Mouse (Mus musculus) heart, postnatal 0 days (tissue): Measurements from ENCODE around the gene Ism1. TPM values are rescaled to one million over a fixed set of nuclear protein-coding genes. Genes with fewer than 3 reads are reported as not detected.

Experiments used
- ATAC-seq: fragments of 200-750 bp; cut with Nextera tagmentation; 2 replicates; pipeline ENCODE4 v1.8.0; 2017; ENCODE audit warnings: low read depth, moderate number of reproducible peaks, moderate library complexity; ENCODE audit not compliant: insufficient read depth
- DNase-seq: peaks from one replicate; pipeline ENCODE4 v3.0.0-alpha.2; 2016; ENCODE audit warnings: low spot score
- H3K27ac ChIP-seq: fragments of 300-500 bp; sonication (generic); 2 replicates; pipeline ENCODE4 v1.5.1; 2014; ENCODE audit warnings: low read depth, mild to moderate bottlenecking
- H3K27me3 ChIP-seq: fragments of 300-500 bp; sonication (generic); 2 replicates; pipeline ENCODE4 v1.6.1; 2014; ENCODE audit warnings: low read length, mixed read lengths; ENCODE audit not compliant: control insufficient read depth, insufficient read depth
- H3K36me3 ChIP-seq: fragments of 300-500 bp; sonication (generic); replicated peaks from 2 replicates; pipeline ENCODE4 v1.6.1; 2014; ENCODE audit warnings: low read length, mixed read lengths; ENCODE audit not compliant: control insufficient read depth, insufficient read depth
- H3K4me1 ChIP-seq: fragments of 300-500 bp; sonication (generic); 2 replicates; pipeline ENCODE4 v1.6.1; 2014; ENCODE audit warnings: antibody characterized with exemption; ENCODE audit not compliant: control insufficient read depth, insufficient read depth
- H3K4me2 ChIP-seq: fragments of 300-500 bp; sonication (generic); 2 replicates; pipeline ENCODE4 v1.6.1; 2014; ENCODE audit warnings: low read depth, mild to moderate bottlenecking, low read length, moderate library complexity
- H3K4me3 ChIP-seq: fragments of 300-500 bp; sonication (generic); 2 replicates; pipeline ENCODE4 v1.5.1; 2014; ENCODE audit warnings: low read depth, low read length
- H3K9ac ChIP-seq: fragments of 300-500 bp; sonication (generic); replicated peaks from 2 replicates; pipeline ENCODE4 v1.6.1; 2014; ENCODE audit warnings: low read depth, low read length, mixed read lengths
- H3K9me3 ChIP-seq: fragments of 300-500 bp; sonication (generic); replicated peaks from 2 replicates; pipeline ENCODE4 v1.6.1; 2016; ENCODE audit warnings: low read length; ENCODE audit not compliant: control insufficient read depth
- CTCF ChIP-seq: IDR thresholded peaks from 2 replicates; pipeline ENCODE4 v1.5.1; 2016; ENCODE audit warnings: antibody characterized with exemption, control low read depth, low read depth
- EP300 ChIP-seq: IDR thresholded peaks from 2 replicates; pipeline ENCODE4 v1.6.1; 2016; ENCODE audit warnings: antibody characterized with exemption, low read depth
- WGBS: fragments of 180-500 bp; shearing (Covaris S2); extraction: QIAGEN DNeasy Blood & Tissue Kit; methylation state at CpG from one replicate; pipeline ENCODE4 v1.1.7; 2014; 5-methylcytosine and 5-hydroxymethylcytosine counted together
- polyA plus RNA-seq: library from polyadenylated mRNA; unstranded; fragments of >200 nt; fragmentation: Nextera tagmentation; extraction: Ambion mirVana; gene quantifications from 2 replicates; pipeline ENCODE4 v1.2.1, GENCODE M21; 2015
- total RNA-seq: library from RNA; depleted of rRNA; stranded (reverse); fragments of >200 nt; gene quantifications from 2 replicates; pipeline ENCODE4 v1.2.3, GENCODE M21; 2014; ENCODE audit warnings: low replicate concordance

Ism1 gene
- total and polyA plus RNA-seq, 2 experiments from 2014 or later: 0.30 TPM; not detected in 1

DNA sequence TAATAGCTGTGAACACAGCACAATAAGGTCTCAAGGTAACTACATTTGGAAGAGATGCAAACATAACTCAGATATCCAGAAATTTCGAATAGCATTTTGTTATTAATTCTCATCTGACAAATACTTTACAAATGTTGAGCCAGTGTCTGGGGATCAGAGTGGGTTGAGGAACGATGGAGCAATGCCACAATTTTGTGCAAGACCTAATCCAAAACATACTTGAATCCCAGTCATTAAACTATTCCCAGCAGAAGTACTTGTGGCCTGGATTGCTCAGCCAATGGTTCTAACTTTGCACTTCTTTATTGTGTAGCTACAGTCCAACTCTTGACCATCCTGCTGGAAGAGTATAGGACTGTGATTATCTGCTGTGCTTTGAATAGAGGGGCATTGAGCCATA, 50.1 kb downstream of the Ism1 start:
- TF ChIP-seq EP300 (no peak), CTCF (no peak)
- no peaks in the 10 kb centered on the region for H3K36me3 ChIP-seq
- WGBS: 66% methylated on average over 2 of the region's 2 CpGs
- no peak overlapping the region for H3K27ac ChIP-seq
- H3K27me3 ChIP-seq: no peaks in the 10 kb centered on the region
- DNase-seq: no peak
- no peak overlapping the region for H3K4me3 ChIP-seq
- H3K9ac ChIP-seq: no peak overlapping the region
- no peaks in the 10 kb centered on the region for H3K4me1 ChIP-seq
- H3K4me2 ChIP-seq: no peak overlapping the region
- no peak for ATAC-seq
- H3K9me3 ChIP-seq: no peaks in the 10 kb centered on the region

- Histone ChIP-seq H3K9me3 (no peaks in the 10 kb centered on the region), H3K4me1 (no peaks in the 10 kb centered on the region), H3K4me3 (no peak overlapping the region), H3K9ac (no peak overlapping the region), H3K4me2 (no peak overlapping the region), H3K27me3 (no peaks in the 10 kb centered on the region), H3K27ac (no peak overlapping the region), H3K36me3 (no peaks in the 10 kb centered on the region)
- TF ChIP-seq CTCF (no peak), EP300 (no peak)
- ATAC-seq (no peak), DNase-seq (no peak)
- WGBS: 58% methylated on average over 5 of the region's 5 CpGs
Measured at GRCm38 (mm10) chr2:139729377-139729776, 51.4 kb downstream of the Ism1 start.

DNA sequence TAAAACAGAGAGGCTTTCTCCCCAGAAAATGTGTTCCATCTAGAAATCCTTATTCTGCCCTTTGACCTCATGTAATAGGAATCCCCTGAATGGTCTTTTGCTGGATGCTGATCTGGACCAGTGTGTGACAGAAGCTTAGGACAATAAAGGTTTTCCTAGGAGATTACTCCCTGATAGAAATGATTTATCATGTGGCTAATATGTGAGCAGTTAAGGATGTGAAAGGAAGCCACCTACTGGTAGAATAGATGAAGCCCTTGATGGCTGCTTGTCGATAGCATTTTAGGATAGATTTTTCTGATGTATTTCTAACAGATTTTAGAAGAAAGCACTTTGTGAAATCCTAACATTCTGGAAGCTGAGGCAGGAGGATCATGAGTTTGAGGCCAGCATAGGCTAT, 64.4 kb downstream of the Ism1 start:
- H3K9ac ChIP-seq: no peak overlapping the region
- H3K4me2 ChIP-seq: no peak overlapping the region
- no peaks in the 10 kb centered on the region for H3K9me3 ChIP-seq
- no peak overlapping the region for H3K27ac ChIP-seq
- no peaks in the 10 kb centered on the region for H3K36me3 ChIP-seq
- 68% methylated on average over 1 of the region's 1 CpGs for WGBS
- ATAC-seq (no peak), DNase-seq (no peak)
- H3K4me1 ChIP-seq: no peaks in the 10 kb centered on the region
- TF ChIP-seq EP300 (no peak), CTCF (peak; percentile 16)
- H3K4me3 ChIP-seq: no peak overlapping the region
- no peaks in the 10 kb centered on the region for H3K27me3 ChIP-seq

GRCm38 (mm10) chr2:139757021-139757420, 79.0 kb downstream of the Ism1 start:
- Histone ChIP-seq H3K27me3 (no peaks in the 10 kb centered on the region), H3K4me2 (no peak overlapping the region), H3K9me3 (no peaks in the 10 kb centered on the region), H3K27ac (no peak overlapping the region), H3K36me3 (no peaks in the 10 kb centered on the region), H3K4me3 (no peak overlapping the region), H3K4me1 (no peaks in the 10 kb centered on the region), H3K9ac (no peak overlapping the region)
- DNase-seq (no peak), ATAC-seq (no peak)
- WGBS: 73% methylated on average over 8 of the region's 8 CpGs
- TF ChIP-seq CTCF: no peak
- TF ChIP-seq EP300: no peak

DNA sequence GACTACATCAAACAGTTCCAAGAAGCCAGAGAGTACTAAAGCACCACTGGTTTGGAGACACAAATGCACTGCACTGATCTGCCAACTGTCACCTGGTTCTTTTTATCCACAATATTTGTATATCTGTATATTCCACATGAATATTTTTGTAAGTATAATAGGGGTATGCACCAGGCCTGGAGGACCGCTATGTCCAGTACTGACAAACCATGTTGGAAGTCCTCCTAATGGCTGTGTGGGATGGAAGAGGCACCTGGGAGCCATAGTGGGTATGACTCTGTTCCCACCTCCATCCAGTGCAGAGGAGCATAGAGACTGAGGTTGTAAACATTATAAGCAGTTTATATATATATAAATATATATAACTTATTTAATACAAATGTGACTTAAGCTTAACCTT, 79.5 kb downstream of the Ism1 start:
- Histone ChIP-seq H3K36me3 (no peaks in the 10 kb centered on the region), H3K27me3 (no peaks in the 10 kb centered on the region), H3K4me3 (no peak overlapping the region), H3K9me3 (no peaks in the 10 kb centered on the region), H3K4me2 (no peak overlapping the region), H3K9ac (no peak overlapping the region), H3K27ac (no peak overlapping the region), H3K4me1 (no peaks in the 10 kb centered on the region)
- WGBS: 87% methylated on average over 1 of the region's 1 CpGs
- ATAC-seq: no peak
- TF ChIP-seq CTCF: no peak
- no peak for TF ChIP-seq EP300
- no peak for DNase-seq

DNA sequence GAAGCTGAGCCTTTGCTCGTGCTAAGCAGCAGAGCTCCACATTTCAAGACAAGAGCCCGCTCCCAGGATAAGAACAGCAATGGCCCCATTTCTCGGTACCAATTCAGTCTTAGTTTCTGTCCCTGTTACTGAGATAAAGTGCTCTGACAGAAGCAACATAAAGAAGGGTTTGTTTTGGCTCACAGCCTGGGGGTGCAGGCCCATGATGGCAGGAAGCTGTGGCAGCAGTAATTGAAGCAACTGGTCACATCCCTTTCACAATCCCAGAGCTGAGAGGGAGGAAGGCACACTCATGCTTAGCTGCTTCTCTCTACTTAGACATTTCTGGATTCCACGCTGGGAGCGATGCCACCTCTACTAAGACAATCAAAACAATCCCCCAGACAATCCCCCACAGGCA, 86.4 kb downstream of the Ism1 start:
- Histone ChIP-seq H3K9me3 (no peaks in the 10 kb centered on the region), H3K4me1 (no peaks in the 10 kb centered on the region), H3K36me3 (no peaks in the 10 kb centered on the region), H3K27me3 (no peaks in the 10 kb centered on the region), H3K9ac (no peak overlapping the region), H3K4me2 (no peak overlapping the region), H3K4me3 (no peak overlapping the region), H3K27ac (no peak overlapping the region)
- peak; percentile 20 for DNase-seq
- ATAC-seq: no peak
- TF ChIP-seq CTCF: no peak
- no peak for TF ChIP-seq EP300
- 58% methylated on average over 5 of the region's 5 CpGs for WGBS
